Mouse (Mus musculus) olfactory bulb, adult 2 months (tissue): ENCODE measurements around the gene Catsper3.

ENCODE experiments used
- CTCF ChIP-seq: fragments of 200-500 bp; IDR thresholded peaks from 2 replicates; pipeline ENCODE4 v1.5.1; 2012; ENCODE audit warnings: low read depth, mild to moderate bottlenecking, low read length, moderate library complexity; ENCODE audit not compliant: insufficient read depth
- POLR2A ChIP-seq: fragments of 200-500 bp; IDR thresholded peaks from 2 replicates; pipeline ENCODE4 v1.6.1; 2012; ENCODE audit warnings: mild to moderate bottlenecking, low read depth, low read length, moderate library complexity; ENCODE audit not compliant: insufficient read depth

DNA sequence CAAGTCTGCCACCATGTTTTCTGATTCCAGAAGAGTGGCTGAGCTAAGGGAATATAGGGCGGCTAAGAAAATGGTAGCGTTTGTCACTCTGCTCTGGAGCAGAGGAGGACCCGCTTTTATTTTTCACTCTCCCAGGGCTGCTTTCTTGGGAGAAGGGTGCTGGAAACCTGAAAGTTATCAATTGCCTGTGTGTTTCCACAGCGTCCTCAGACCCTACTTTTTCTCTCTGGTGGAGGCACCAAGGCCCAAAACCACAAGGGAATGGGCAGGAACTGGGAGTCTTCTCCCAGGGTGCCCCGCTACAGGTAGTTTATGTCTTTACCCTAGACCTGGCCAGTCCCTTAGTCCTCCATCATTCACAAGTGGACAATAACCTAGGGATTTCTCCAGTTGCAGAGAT lies 50.3 kb downstream of the Catsper3 start:
- TF ChIP-seq POLR2A (no peak), CTCF (no peak)
